Mouse (Mus musculus) Patski (cell line): ENCODE results near the gene Trex2. TPM values are rescaled to one million over a fixed set of nuclear protein-coding genes. Genes with fewer than 3 reads are reported as not detected.

ENCODE experiments used
- ATAC-seq: fragments of 100-300 bp; one replicate; pipeline ENCODE4 v1.8.0; 2021
- CTCF ChIA-PET: fragments of 350-600 bp; sonication (Branson Sonifier 250); formaldehyde crosslinking; loops from one replicate; lab custom pipeline; 2022; ENCODE audit warnings: inconsistent platforms; lab: Charles Lee
- POLR2A ChIA-PET: fragments of 350-600 bp; sonication (Branson Sonifier 250); formaldehyde crosslinking; loops from one replicate; lab custom pipeline; 2022; ENCODE audit warnings: antibody characterized with exemption, inconsistent platforms; lab: Charles Lee
- DNase-seq: peaks from one replicate; pipeline ENCODE4 v3.0.0-alpha.2; 2011; ENCODE audit warnings: low read depth, low spot score
- H3K27me3 ChIP-seq: fragments of 371-371 bp; one replicate; pipeline ENCODE4 v1.5.1; 2021
- CTCF ChIP-seq: fragments of 100-300 bp; IDR thresholded peaks from one replicate; pipeline ENCODE4 v1.5.1; 2021
- in situ Hi-C: fragments of 300-500 bp; cut with MboI; formaldehyde crosslinking; loops from 3 replicates; pipeline ENCODE4 v1.11.1; 2018; ENCODE audit warnings: low pct_unique_long_range_greater_than_20kb, mixed read lengths
- polyA plus RNA-seq: library from polyadenylated mRNA; unstranded; gene quantifications from one replicate; pipeline ENCODE4 v1.2.3, GENCODE M21; 2021

The Trex2 gene
- polyA plus RNA-seq: not detected

- ATAC-seq (no peak), DNase-seq (no peak)
- CTCF ChIA-PET: interaction anchor here (0.6 kb wide), 1 partner anchor 579 kb away, joined by 3 read pairs; no protein-coding TSS in a partner anchor
- POLR2A ChIA-PET: no interaction called here
- H3K27me3 ChIP-seq: peaks cover 7% of the 10 kb centered on the region
- TF ChIP-seq CTCF: no peak
- in situ Hi-C loops: loop anchor here (10.0 to 25.0 kb wide), 4 partner anchors 120 to 423 kb away; partner anchors contain the start of genes F8a, Pnma3 and Xlr4c
Observed at GRCm38 (mm10) chrX:73435252-73435651, at the start of gene Trex2. Trex2 (minus strand) TSS chrX:73435344.

GRCm38 (mm10) chrX:73484870-73485269 is 49.7 kb upstream of the Trex2 start:
- ATAC-seq (no peak), DNase-seq (no peak)
- TF ChIP-seq CTCF: no peak
- ChIA-PET POLR2A (no interaction called here), CTCF (interaction anchor here (1.0 kb wide), 1 partner anchor 11 kb away, joined by 3 read pairs; no protein-coding TSS in a partner anchor)
- in situ Hi-C loops: no loop called here
- H3K27me3 ChIP-seq: no peaks in the 10 kb centered on the region

- TF ChIP-seq CTCF: no peak
- no peaks in the 10 kb centered on the region for H3K27me3 ChIP-seq
- ATAC-seq: no peak
- no peak for DNase-seq
- in situ Hi-C loops: no loop called here
- POLR2A ChIA-PET: no interaction called here
- CTCF ChIA-PET: interaction anchor here (0.7 kb wide), 1 partner anchor 25 kb away, joined by 3 read pairs; the partner anchor contains the start of gene Haus7
Observed at GRCm38 (mm10) chrX:73484076-73484475, 48.9 kb upstream of the Trex2 start.

GRCm38 (mm10) chrX:73483484-73483810 is 48.3 kb upstream of the Trex2 start, which contains the start of gene Bgn:
Bgn (plus strand) TSS chrX:73483602.
- no peak for ATAC-seq

DNA sequence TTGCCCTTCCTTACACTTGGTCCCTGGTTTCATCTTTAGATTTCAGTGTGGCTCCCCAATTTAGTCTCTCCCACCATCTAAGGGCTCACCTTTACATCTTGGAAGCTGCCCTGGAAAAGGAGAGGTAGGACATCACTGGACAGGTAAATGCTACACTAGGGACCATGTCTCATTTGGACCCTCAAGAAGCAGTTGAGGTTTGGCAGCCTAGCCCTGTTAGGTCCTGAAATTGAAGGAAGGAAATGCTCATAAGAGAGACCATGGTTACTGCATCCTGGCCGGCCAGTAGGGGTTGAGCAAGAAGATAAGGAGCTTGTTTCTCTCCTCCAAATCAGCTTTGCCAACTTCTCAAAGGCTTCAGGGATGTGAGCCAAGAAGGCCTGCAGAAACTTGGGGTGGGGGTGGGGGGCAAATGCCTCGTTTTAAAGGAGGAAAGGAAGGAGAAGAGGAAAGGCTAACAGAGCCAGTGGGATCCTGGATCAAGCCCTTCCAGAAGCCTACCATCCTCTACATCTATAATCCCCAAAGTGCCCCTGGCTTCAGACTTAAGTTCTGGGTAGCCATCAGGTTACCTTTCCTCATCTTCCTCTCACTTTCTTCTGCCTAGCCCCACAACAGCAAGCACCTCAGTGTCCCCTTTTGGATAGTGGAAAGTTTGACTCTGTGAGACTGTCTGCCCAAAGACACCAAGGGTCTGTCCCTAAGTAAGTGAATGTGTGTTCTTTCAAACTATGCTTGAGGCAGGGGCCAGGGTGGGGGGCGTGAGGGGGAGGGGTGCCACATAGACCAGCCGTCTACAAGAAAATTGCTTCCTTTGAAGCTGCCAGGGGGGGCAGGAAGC is 47.7 kb upstream of the Trex2 start:
- ATAC-seq: no peak
- in situ Hi-C loops: no loop called here
- POLR2A ChIA-PET: no interaction called here
- no peak for DNase-seq
- TF ChIP-seq CTCF: no peak
- CTCF ChIA-PET: no interaction called here
- H3K27me3 ChIP-seq: no peaks in the 10 kb centered on the region

More at GRCm38 (mm10) chrX:73483484-73483810, 48.3 kb upstream of the Trex2 start, which contains the start of gene Bgn:
- ChIA-PET CTCF (no interaction called here), POLR2A (no interaction called here)
- in situ Hi-C loops: no loop called here
- no peak for DNase-seq
- H3K27me3 ChIP-seq: no peaks in the 10 kb centered on the region
- TF ChIP-seq CTCF: no peak

- no peak for DNase-seq
Observed at GRCm38 (mm10) chrX:73480334-73480733, 45.2 kb upstream of the Trex2 start.

GRCm38 (mm10) chrX:73479656-73480055 is 44.5 kb upstream of the Trex2 start:
- ATAC-seq (no peak), DNase-seq (no peak)
- POLR2A ChIA-PET: interaction anchor here (1.5 kb wide), 1 partner anchor 19 kb away, joined by 3 read pairs; no protein-coding TSS in a partner anchor
- in situ Hi-C loops: no loop called here
- TF ChIP-seq CTCF: no peak
- CTCF ChIA-PET: interaction anchor here (3.5 kb wide), 1 partner anchor 21 kb away, joined by 17 read pairs; the partner anchor contains the start of gene Haus7
- no peaks in the 10 kb centered on the region for H3K27me3 ChIP-seq

More at GRCm38 (mm10) chrX:73480334-73480733, 45.2 kb upstream of the Trex2 start:
- ChIA-PET CTCF (interaction anchor here (1.2 to 1.8 kb wide), 2 partner anchors 13 to 21 kb away, joined by 4 to 5 read pairs; partner anchors contain the start of gene Haus7), POLR2A (interaction anchor here (1.5 kb wide), 1 partner anchor 20 kb away, joined by 3 read pairs; no protein-coding TSS in a partner anchor)
- in situ Hi-C loops: no loop called here
- no peak for TF ChIP-seq CTCF
- ATAC-seq: no peak
- no peaks in the 10 kb centered on the region for H3K27me3 ChIP-seq

GRCm38 (mm10) chrX:73477500-73477899 is 42.4 kb upstream of the Trex2 start:
- no peaks in the 10 kb centered on the region for H3K27me3 ChIP-seq
- no peak for DNase-seq
- no peak for TF ChIP-seq CTCF
- ChIA-PET CTCF (interaction anchor here (1.1 to 3.5 kb wide), 2 partner anchors 16 to 19 kb away, joined by 3 to 17 read pairs; partner anchors contain the start of gene Haus7), POLR2A (no interaction called here)
- no peak for ATAC-seq
- in situ Hi-C loops: no loop called here

GRCm38 (mm10) chrX:73476621-73477020 is 41.5 kb upstream of the Trex2 start:
- peak; percentile 61 for ATAC-seq
- no peak for TF ChIP-seq CTCF
- in situ Hi-C loops: no loop called here
- DNase-seq: peak; percentile 13
- POLR2A ChIA-PET: no interaction called here
- no peaks in the 10 kb centered on the region for H3K27me3 ChIP-seq
- CTCF ChIA-PET: interaction anchor here (1.1 to 3.5 kb wide), 2 partner anchors 17 to 18 kb away, joined by 3 to 17 read pairs; partner anchors contain the start of gene Haus7

DNA sequence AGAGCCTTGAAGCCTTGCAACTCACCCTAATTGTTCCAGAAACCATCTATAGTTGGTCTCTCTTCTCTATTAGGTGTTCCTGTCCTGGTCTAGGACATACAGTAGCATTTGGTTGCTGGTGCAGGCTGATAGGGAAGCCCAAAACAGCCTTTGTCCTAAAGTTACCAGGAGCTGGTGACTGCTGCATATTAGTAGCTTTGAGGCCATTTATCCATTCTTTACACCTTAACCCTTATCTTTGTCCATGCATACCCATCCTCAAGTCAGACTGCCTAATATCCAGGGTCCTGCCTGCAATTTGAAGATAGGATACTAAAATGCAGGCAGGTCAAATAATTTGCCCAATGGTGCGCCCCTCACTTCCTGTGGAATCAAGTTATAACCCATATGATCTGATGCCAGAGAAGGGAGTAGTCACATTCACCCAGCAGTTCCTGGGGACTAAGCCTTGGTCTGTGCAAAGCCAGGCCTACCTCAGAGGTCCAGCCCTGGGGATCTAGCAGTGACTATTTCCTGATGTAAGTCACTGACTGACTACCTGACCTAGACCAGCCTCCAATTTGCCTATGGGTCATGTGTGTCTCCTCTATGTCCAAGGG is 40.6 kb upstream of the Trex2 start:
- CTCF ChIA-PET: interaction anchor here (1.5 kb wide), 1 partner anchor 17 kb away, joined by 6 read pairs; the partner anchor contains the start of gene Haus7
- POLR2A ChIA-PET: no interaction called here
- H3K27me3 ChIP-seq: no peaks in the 10 kb centered on the region
- ATAC-seq: no peak
- no peak for TF ChIP-seq CTCF
- in situ Hi-C loops: no loop called here
- no peak for DNase-seq
